Mouse (Mus musculus): ENCODE measurements at regions not wholly inside any gene's neighbourhood (a gene's known extent, or its start where the extent isn't known, plus 50 kb on each side); places are given as distances from the start of the nearest gene placed in this dataset.
A peak's percentile ranks its signal among the peaks of the same experiment; 100 is the strongest.

DNA sequence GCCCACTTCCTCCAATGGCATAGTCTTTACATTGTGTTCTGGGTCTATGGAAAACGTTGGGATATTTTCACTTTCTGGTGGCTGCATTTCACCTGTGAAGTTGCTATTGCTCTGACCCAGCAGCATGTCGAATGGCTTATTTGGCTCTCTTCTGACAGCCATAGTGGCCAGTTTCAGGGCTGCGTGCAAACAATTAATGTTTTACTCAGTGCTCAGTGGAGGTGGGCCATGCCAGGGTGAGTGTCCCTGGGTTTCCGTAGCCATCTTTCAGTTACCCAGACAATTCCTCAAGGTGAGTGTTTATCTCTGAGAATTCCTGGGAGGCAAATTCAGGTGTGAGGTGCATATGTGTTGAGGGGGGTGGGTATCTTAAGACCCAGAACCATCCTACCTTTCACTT is 329.2 kb upstream of the Gm10131 start:
- ATAC-seq (ENCODE audit: insufficient number of reproducible peaks, low FRiP score, low TSS enrichment, low read depth), result no peak
- WGBS, result 85% methylated on average over 4 of the region's 4 CpGs

DNA sequence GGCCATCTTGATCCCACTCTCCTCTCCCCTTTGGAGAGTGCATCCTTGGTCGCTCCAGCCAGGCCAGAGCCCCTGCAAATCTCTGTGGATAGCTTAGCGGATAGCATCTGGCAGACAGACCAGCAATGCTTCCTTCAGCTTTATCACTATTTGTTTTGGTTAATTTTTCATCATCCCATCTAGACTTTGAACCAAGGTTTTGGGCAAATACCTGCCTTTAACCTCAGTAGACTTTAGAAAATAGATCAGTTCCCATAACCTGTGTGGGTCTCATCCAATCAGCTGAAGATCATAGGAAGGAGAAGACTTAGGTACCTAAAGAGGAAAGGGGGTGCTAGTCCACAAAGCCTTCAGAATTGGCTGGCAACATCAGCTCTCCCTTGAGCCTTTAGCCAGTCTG is 327.2 kb upstream of the Gm10131 start:
- no peak overlapping the region for H3K9ac ChIP-seq (ENCODE audit: low read length)
- H3K27ac ChIP-seq (replicated peaks; ENCODE audit: low read depth, low read length), result no peak overlapping the region
- no peak overlapping the region for H3K4me2 ChIP-seq (ENCODE audit: low read depth, severe bottlenecking)
- DNase-seq (ENCODE audit: low spot score), result no peak
- H3K4me1 ChIP-seq (ENCODE audit: control insufficient read depth, insufficient read depth, low read length), result no peaks in the 10 kb centered on the region
- no peaks in the 10 kb centered on the region for H3K27me3 ChIP-seq (ENCODE audit: control insufficient read depth, insufficient read depth, low read length)
- no peak overlapping the region for H3K4me3 ChIP-seq (ENCODE audit: low read depth, low read length)
- no peaks in the 10 kb centered on the region for H3K36me3 ChIP-seq (ENCODE audit: control insufficient read depth, insufficient read depth, low read length)
- H3K9me3 ChIP-seq (ENCODE audit: control insufficient read depth, low read length), result no peaks in the 10 kb centered on the region
- no peak for ATAC-seq (ENCODE audit: insufficient number of reproducible peaks, low FRiP score, low TSS enrichment, low read depth)
- 89% methylated on average over 2 of the region's 2 CpGs for WGBS

More for the DNA sequence above, 329.2 kb upstream of the Gm10131 start:
- DNase-seq (ENCODE audit: low spot score), result no peak
- Histone ChIP-seq H3K27me3 (ENCODE audit: control insufficient read depth, insufficient read depth, low read length) (no peaks in the 10 kb centered on the region), H3K9me3 (ENCODE audit: control insufficient read depth, low read length) (no peaks in the 10 kb centered on the region), H3K4me2 (ENCODE audit: low read depth, severe bottlenecking) (no peak overlapping the region), H3K9ac (ENCODE audit: low read length) (no peak overlapping the region), H3K4me1 (ENCODE audit: control insufficient read depth, insufficient read depth, low read length) (no peaks in the 10 kb centered on the region), H3K27ac (replicated peaks; ENCODE audit: low read depth, low read length) (no peak overlapping the region), H3K36me3 (ENCODE audit: control insufficient read depth, insufficient read depth, low read length) (no peaks in the 10 kb centered on the region), H3K4me3 (ENCODE audit: low read depth, low read length) (no peak overlapping the region)

DNA sequence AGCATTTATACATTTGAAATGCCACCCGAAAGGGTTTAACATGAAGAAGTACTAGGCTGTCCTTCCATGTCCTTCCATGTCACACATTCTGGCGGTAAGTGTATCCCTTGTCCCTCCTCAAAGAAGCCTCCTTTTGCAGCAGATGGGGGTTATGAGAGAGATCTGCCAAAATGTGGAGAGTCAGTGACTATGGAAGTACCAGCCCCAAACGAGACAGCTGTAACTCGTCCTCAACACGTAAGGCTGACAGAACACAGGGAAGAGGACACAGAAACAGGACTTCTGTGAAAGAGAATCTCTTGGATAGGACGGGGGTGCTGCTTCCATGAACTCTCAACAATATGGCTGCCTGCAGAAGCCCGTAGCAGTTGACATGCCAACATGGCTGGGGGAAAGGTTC is 320.4 kb upstream of the Gm10131 start:
- no peaks in the 10 kb centered on the region for H3K27me3 ChIP-seq (ENCODE audit: control insufficient read depth, insufficient read depth, low read length)
- ATAC-seq (ENCODE audit: insufficient number of reproducible peaks, low FRiP score, low TSS enrichment, low read depth) (no peak), DNase-seq (ENCODE audit: low spot score) (no peak)
- no peaks in the 10 kb centered on the region for H3K9me3 ChIP-seq (ENCODE audit: control insufficient read depth, low read length)
- H3K36me3 ChIP-seq (ENCODE audit: control insufficient read depth, insufficient read depth, low read length), result no peaks in the 10 kb centered on the region
- no peak overlapping the region for H3K9ac ChIP-seq (ENCODE audit: low read length)
- H3K4me1 ChIP-seq (ENCODE audit: control insufficient read depth, insufficient read depth, low read length), result peaks cover 6% of the 10 kb centered on the region; the same call in 1 of the 2 replicates
- WGBS, result 90% methylated on average over 7 of the region's 7 CpGs
- no peak overlapping the region for H3K4me2 ChIP-seq (ENCODE audit: low read depth, severe bottlenecking)
- no peak overlapping the region for H3K27ac ChIP-seq (replicated peaks; ENCODE audit: low read depth, low read length)
- no peak overlapping the region for H3K4me3 ChIP-seq (ENCODE audit: low read depth, low read length)

DNA sequence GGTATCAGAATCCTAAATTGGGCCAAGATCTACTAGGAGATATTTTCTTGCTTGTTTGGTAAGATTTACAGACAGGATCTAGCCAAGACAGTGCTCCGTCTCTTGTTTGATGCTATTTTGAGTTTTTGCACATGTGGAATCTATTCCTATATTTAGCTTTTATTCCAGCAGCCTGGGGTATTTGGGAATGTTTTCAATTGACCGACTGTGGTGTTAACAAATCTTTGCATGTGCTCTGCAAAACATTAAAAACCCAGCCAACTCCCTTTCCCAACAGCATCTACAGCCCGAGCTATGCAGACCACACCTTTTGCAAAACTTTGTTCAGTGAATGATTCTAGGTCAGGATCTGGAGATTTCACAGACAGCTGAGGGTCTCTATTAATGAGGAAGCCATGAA is 317.7 kb upstream of the Gm10131 start:
- no peaks in the 10 kb centered on the region for H3K36me3 ChIP-seq (ENCODE audit: control insufficient read depth, insufficient read depth, low read length)
- H3K4me2 ChIP-seq (ENCODE audit: low read depth, severe bottlenecking), result no peak overlapping the region
- H3K27me3 ChIP-seq (ENCODE audit: control insufficient read depth, insufficient read depth, low read length), result no peaks in the 10 kb centered on the region
- H3K4me1 ChIP-seq (ENCODE audit: control insufficient read depth, insufficient read depth, low read length), result peaks cover 6% of the 10 kb centered on the region; the same call in 1 of the 2 replicates
- no peak overlapping the region for H3K27ac ChIP-seq (replicated peaks; ENCODE audit: low read depth, low read length)
- no peaks in the 10 kb centered on the region for H3K9me3 ChIP-seq (ENCODE audit: control insufficient read depth, low read length)
- ATAC-seq (ENCODE audit: insufficient number of reproducible peaks, low FRiP score, low TSS enrichment, low read depth), result no peak
- DNase-seq (ENCODE audit: low spot score), result no peak
- H3K4me3 ChIP-seq (ENCODE audit: low read depth, low read length), result no peak overlapping the region
- no peak overlapping the region for H3K9ac ChIP-seq (ENCODE audit: low read length)
- WGBS, result 53% methylated on average over 3 of the region's 3 CpGs

DNA sequence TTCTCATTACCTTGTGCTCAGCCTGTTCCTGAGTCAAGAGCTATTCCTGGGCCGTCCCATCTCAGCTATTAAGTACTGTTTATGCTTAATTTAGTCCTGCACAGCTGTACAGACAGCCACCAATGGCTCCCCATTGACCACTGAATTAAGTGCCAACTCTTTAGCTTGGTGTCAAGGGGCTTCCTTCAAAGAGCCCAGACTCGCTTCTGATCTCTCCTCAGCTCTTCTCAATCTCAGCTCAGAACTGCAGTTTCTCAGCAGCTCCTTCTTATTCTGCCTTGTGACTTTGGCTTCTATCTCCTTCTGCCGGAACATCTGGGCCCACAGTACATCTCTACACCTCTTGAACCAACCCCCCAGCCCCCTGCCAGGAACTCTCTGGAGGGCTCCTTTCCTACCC is 290.0 kb upstream of the Gm10131 start:
- WGBS, result 55% methylated on average over 3 of the region's 3 CpGs
- H3K27me3 ChIP-seq (ENCODE audit: control insufficient read depth, insufficient read depth, low read length), result peaks cover 2% of the 10 kb centered on the region; the same call in 1 of the 2 replicates
- no peak overlapping the region for H3K4me2 ChIP-seq (ENCODE audit: low read depth, severe bottlenecking)
- no peak overlapping the region for H3K27ac ChIP-seq (replicated peaks; ENCODE audit: low read depth, low read length)
- no peaks in the 10 kb centered on the region for H3K36me3 ChIP-seq (ENCODE audit: control insufficient read depth, insufficient read depth, low read length)
- ATAC-seq (ENCODE audit: insufficient number of reproducible peaks, low FRiP score, low TSS enrichment, low read depth) (no peak), DNase-seq (ENCODE audit: low spot score) (no peak)
- no peak overlapping the region for H3K9ac ChIP-seq (ENCODE audit: low read length)
- no peak overlapping the region for H3K4me3 ChIP-seq (ENCODE audit: low read depth, low read length)
- H3K4me1 ChIP-seq (ENCODE audit: control insufficient read depth, insufficient read depth, low read length), result peaks cover 11% of the 10 kb centered on the region; the same call in 1 of the 2 replicates
- no peaks in the 10 kb centered on the region for H3K9me3 ChIP-seq (ENCODE audit: control insufficient read depth, low read length)

DNA sequence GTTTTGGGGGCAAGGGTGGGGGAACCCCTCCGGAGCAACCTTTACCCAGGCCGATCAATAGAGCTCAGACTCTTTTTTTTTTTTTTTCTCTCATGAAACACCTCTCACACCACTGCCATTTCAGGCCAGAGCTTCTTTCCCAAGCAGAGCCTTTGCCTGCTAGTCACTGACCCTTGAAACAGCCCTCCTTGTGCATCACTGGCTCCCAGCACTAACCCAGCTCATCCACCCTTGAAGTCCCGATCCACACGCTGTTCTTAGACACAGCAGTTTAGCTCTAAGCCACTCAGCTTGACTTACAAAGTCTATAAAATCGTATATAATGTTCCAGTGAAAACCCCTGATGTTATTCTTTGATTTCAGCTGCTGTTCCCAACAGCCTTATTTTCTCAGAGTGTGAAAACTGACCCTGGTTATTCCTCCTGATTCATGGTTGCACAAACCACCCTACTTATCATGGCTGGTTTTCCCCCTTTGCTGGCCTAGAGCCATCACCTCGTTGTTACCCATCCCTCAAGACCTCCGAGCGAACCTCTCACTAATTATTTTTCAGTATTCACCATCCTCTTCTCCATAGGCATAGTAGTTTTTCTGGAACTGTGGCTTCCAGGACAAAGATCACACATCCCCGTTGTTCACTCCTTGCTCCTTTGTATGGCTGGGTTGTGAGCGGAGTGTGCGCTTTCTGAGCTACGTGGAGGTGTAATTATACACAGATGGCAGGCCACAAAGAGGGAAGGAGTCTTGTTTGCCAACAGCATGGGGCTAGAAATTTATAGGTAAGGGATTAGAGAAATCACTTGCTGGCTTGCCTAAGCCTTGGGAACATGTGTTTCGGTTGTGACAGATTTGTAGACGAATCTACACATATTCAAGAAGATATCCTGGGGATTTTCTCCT is 287.6 kb upstream of the Gm10131 start:
- Histone ChIP-seq H3K9me3 (ENCODE audit: control insufficient read depth, low read length) (no peaks in the 10 kb centered on the region), H3K4me3 (ENCODE audit: low read depth, low read length) (no peak overlapping the region), H3K9ac (ENCODE audit: low read length) (no peak overlapping the region), H3K27me3 (ENCODE audit: control insufficient read depth, insufficient read depth, low read length) (peaks cover 2% of the 10 kb centered on the region; the same call in 1 of the 2 replicates), H3K27ac (replicated peaks; ENCODE audit: low read depth, low read length) (peak overlapping the region; percentile 53), H3K4me2 (ENCODE audit: low read depth, severe bottlenecking) (no peak overlapping the region), H3K36me3 (ENCODE audit: control insufficient read depth, insufficient read depth, low read length) (no peaks in the 10 kb centered on the region), H3K4me1 (ENCODE audit: control insufficient read depth, insufficient read depth, low read length) (peaks cover 11% of the 10 kb centered on the region; the same call in 1 of the 2 replicates)
- DNase-seq (ENCODE audit: low spot score) (peak; percentile 69), ATAC-seq (ENCODE audit: insufficient number of reproducible peaks, low FRiP score, low TSS enrichment, low read depth) (no peak)
- WGBS, result 41% methylated on average over 14 of the region's 14 CpGs

DNA sequence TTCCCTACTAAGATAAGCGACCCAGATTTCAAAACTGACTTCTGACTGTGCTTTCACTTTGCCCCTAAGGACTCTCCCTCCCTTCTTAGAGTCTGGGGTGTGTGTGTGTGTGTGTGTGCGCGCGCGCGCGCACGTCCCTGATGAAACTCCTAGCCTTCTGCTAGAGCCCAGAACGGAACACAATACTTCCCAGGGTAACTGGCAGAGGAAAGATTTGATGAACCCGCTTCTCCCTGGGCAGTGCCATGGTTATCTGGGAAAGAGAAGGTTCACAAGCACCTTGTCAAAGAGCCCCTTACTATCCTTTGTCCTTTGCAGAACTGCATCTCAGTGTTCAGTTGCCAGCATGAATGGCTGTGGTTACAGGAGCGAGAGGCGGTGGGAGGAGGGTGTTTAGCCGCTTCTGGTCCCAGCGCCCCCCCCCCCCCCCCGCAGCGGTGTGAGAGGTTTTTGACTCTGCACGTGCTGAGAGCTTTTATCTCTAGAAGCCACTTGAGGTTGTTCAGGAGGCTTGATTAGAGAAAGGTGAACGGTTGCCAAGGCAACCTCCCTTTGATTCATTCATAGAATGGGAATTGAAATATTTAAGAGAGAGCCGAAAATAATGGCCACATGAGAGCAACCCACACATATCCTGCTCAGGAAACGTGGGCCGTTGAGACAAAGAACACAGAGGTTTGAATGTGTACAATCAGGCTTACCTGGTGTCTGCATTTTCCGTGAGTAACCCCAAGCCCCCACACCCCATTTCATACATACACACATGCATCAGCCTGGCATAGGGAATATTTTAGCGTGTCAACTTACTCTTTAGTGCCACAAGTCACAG is 286.3 kb upstream of the Gm10131 start:
- 48% methylated on average over 22 of the region's 23 CpGs for WGBS
- no peak overlapping the region for H3K4me3 ChIP-seq (ENCODE audit: low read depth, low read length)

DNA sequence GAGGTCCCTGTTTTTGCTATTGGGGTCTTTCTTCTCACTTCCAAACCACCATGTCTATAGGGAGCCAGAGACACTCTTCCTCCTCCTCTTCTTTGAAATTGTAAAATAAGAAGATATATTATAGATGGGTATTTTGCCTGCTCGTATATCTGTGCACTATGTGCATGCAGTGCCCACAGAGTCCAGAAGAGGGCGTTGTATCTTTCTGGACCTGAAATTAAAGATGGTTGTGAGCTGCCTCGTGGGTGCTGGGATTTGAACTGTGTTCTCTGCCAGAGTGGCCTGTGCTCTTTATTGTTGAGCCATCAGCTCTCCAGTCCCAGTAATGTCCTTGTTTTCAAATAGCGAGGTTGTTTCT is 285.7 kb upstream of the Gm10131 start:
- Histone ChIP-seq H3K9ac (ENCODE audit: low read length) (no peak overlapping the region), H3K27me3 (ENCODE audit: control insufficient read depth, insufficient read depth, low read length) (peaks cover 2% of the 10 kb centered on the region; the same call in 1 of the 2 replicates), H3K36me3 (ENCODE audit: control insufficient read depth, insufficient read depth, low read length) (no peaks in the 10 kb centered on the region), H3K4me2 (ENCODE audit: low read depth, severe bottlenecking) (no peak overlapping the region), H3K4me1 (ENCODE audit: control insufficient read depth, insufficient read depth, low read length) (peaks cover 15% of the 10 kb centered on the region; the same call in 1 of the 2 replicates), H3K27ac (replicated peaks; ENCODE audit: low read depth, low read length) (no peak overlapping the region), H3K4me3 (ENCODE audit: low read depth, low read length) (no peak overlapping the region), H3K9me3 (ENCODE audit: control insufficient read depth, low read length) (no peaks in the 10 kb centered on the region)
- DNase-seq (ENCODE audit: low spot score), result peak; percentile 27
- WGBS, result 53% methylated on average over 4 of the region's 4 CpGs
- ATAC-seq (ENCODE audit: insufficient number of reproducible peaks, low FRiP score, low TSS enrichment, low read depth), result no peak

More for the DNA sequence above, 286.3 kb upstream of the Gm10131 start:
- ATAC-seq (ENCODE audit: insufficient number of reproducible peaks, low FRiP score, low TSS enrichment, low read depth) (no peak), DNase-seq (ENCODE audit: low spot score) (peak; percentile 40)
- Histone ChIP-seq H3K9ac (ENCODE audit: low read length) (no peak overlapping the region), H3K27me3 (ENCODE audit: control insufficient read depth, insufficient read depth, low read length) (peaks cover 2% of the 10 kb centered on the region; the same call in 1 of the 2 replicates), H3K4me1 (ENCODE audit: control insufficient read depth, insufficient read depth, low read length) (peaks cover 11% of the 10 kb centered on the region; the same call in 1 of the 2 replicates), H3K36me3 (ENCODE audit: control insufficient read depth, insufficient read depth, low read length) (no peaks in the 10 kb centered on the region), H3K27ac (replicated peaks; ENCODE audit: low read depth, low read length) (no peak overlapping the region), H3K9me3 (ENCODE audit: control insufficient read depth, low read length) (no peaks in the 10 kb centered on the region), H3K4me2 (ENCODE audit: low read depth, severe bottlenecking) (no peak overlapping the region)
